Mouse (Mus musculus): Measurements from ENCODE around the gene Kcnk6. TPM values are rescaled to one million over a fixed set of nuclear protein-coding genes. Genes with fewer than 3 reads are reported as not detected.

Kcnk6 gene
- 0.43 and 0.68 TPM in 2 replicates for polyA plus RNA-seq (2015; fragmentation: Nextera tagmentation; extraction: Ambion mirVana)

GRCm38 (mm10) chr7:29232247-29233013 is at the start of gene Kcnk6:
Gene Kcnk6 (minus strand): TSS chr7:29232515.
- peak within 1 kb of the TSS; percentile 86 for H3K4me2 ChIP-seq
- H3K36me3 ChIP-seq, result no peaks in the 10 kb centered on the region
- no peak for ATAC-seq (ENCODE audit: low read depth)

DNA sequence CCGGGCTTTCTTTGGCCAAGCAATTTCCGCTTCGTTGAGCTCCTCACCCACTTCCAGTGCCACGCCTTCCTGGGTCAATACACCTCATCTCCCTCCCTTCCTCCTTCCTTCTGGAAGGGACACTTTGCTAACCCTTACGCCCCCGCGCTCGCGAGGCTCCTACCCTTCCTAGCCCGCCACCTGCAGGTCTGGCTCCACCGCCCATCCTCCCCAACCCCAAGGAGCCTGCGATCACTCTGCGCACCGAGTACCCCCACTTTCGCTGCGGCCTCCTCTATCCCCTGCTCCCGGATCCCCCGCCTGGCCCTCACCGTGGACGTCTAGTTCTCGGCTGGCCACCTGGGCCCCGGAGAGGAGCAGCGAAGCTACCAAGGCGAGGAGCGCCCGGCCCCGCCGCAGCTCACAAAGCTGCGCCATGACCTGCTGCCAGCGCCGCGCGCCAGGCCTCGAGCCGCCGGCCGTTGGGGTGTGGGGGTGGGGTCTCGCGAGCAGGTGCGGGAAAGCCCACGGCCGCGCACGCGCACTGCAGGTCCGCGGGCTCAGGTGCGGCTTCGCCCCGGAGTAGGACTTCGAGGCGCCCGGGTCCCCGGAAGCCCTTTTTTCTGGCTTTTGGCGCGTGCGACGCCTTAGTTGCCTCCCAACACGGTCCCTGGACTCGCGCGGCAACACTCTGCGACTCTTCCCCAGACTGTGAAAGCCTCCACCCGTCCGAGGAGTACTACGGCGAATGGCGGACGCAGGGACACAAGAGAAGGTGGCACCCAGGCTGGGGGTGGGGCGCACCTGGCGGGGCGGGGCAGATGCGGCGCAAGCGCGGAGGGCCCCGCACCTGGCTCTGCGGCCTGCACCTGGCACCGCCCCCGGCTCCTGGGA is 49.1 kb upstream of the Kcnk6 start, which contains the start of gene Spint2:
Gene Spint2, minus strand, starts transcription at position 712 of the 873 bp plus-strand sequence.
- Histone ChIP-seq H3K36me3 (no peaks in the 10 kb centered on the region), H3K4me2 (peak within 1 kb of the TSS; percentile 96), H3K4me1 (replicated peaks) (peaks cover 17% of the 10 kb centered on the region), H3K9me3 (no peaks in the 10 kb centered on the region), H3K4me3 (peak within 1 kb of the TSS; percentile 56), H3K27ac (replicated peaks) (no peak within 1 kb of the TSS), H3K27me3 (peaks cover 48% of the 10 kb centered on the region), H3K9ac (peak within 1 kb of the TSS; percentile 71)
- WGBS, result under 1% methylated on average over 79 of the region's 80 CpGs
- peak; percentile 84 for ATAC-seq (ENCODE audit: low read depth)

More at GRCm38 (mm10) chr7:29232247-29233013, at the start of gene Kcnk6:
- Histone ChIP-seq H3K4me1 (replicated peaks) (peaks cover 10% of the 10 kb centered on the region), H3K27me3 (peaks cover 47% of the 10 kb centered on the region), H3K9ac (peak within 1 kb of the TSS; percentile 66), H3K27ac (replicated peaks) (no peak within 1 kb of the TSS), H3K9me3 (no peaks in the 10 kb centered on the region), H3K4me3 (peak within 1 kb of the TSS; percentile 48)
- 1% methylated on average over 60 of the region's 62 CpGs for WGBS

DNA sequence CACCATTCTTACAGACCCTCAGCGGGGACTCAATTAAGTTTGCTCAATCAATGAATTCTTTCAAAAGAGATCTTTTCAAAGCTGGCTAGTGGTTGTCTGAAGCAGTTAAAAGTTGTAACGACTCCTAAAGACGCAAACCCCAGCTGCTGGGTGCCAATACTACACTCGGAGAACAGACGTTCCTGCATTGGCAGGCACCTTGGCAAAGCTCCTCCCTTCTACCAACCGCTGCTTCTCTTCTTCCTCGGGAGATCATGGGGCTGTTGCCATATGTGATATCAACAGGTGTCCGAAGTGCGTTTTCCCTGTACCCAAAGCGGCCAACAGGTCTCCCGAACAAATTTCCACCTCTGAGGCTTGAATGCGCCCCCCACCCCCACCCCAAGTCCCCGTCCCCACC is 48.5 kb upstream of the Kcnk6 start:
- Histone ChIP-seq H3K9ac (peak overlapping the region; percentile 71), H3K4me3 (peak overlapping the region; percentile 56), H3K9me3 (no peaks in the 10 kb centered on the region), H3K36me3 (no peaks in the 10 kb centered on the region), H3K27ac (replicated peaks) (no peak overlapping the region), H3K4me1 (replicated peaks) (peaks cover 17% of the 10 kb centered on the region), H3K4me2 (peak overlapping the region; percentile 96), H3K27me3 (peaks cover 48% of the 10 kb centered on the region)
- WGBS, result 8% methylated on average over 13 of the region's 13 CpGs
- no peak for ATAC-seq (ENCODE audit: low read depth)

- WGBS, result 87% methylated on average over 8 of the region's 8 CpGs
- H3K9me3 ChIP-seq, result no peaks in the 10 kb centered on the region
- H3K4me1 ChIP-seq (replicated peaks), result peaks cover 17% of the 10 kb centered on the region
- H3K4me3 ChIP-seq, result no peak overlapping the region
- no peaks in the 10 kb centered on the region for H3K36me3 ChIP-seq
- ATAC-seq (ENCODE audit: low read depth), result no peak
- H3K9ac ChIP-seq, result no peak overlapping the region
- no peak overlapping the region for H3K27ac ChIP-seq (replicated peaks)
- peaks cover 41% of the 10 kb centered on the region for H3K27me3 ChIP-seq
- no peak overlapping the region for H3K4me2 ChIP-seq
These were observed 47.6 kb upstream of the Kcnk6 start for GRCm38 (mm10) chr7:29279924-29280323.

DNA sequence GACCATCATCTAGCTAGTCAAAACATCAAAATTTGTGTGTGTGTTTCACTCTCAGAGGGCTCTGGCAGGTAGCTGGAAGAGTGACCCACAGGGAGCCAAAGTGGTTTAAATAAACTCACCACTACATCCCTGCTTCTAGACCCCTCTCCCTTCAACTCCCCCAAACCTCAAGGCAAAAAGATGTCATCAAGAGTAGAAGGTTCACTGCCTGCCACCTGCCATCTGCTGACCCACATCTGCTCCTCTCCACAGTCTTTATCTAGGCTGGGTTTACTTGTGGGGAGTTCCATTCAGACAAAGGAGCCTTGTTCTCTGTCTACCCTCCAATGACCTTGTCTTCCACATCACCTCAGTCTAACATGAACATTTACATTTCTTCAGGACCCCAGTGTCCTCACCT is 46.9 kb upstream of the Kcnk6 start:
- no peak overlapping the region for H3K4me2 ChIP-seq
- H3K4me1 ChIP-seq (replicated peaks), result peaks cover 17% of the 10 kb centered on the region
- no peak overlapping the region for H3K27ac ChIP-seq (replicated peaks)
- ATAC-seq (ENCODE audit: low read depth), result no peak
- no peak overlapping the region for H3K9ac ChIP-seq
- no peaks in the 10 kb centered on the region for H3K9me3 ChIP-seq
- peaks cover 41% of the 10 kb centered on the region for H3K27me3 ChIP-seq
- no peak overlapping the region for H3K4me3 ChIP-seq
- no peaks in the 10 kb centered on the region for H3K36me3 ChIP-seq

DNA sequence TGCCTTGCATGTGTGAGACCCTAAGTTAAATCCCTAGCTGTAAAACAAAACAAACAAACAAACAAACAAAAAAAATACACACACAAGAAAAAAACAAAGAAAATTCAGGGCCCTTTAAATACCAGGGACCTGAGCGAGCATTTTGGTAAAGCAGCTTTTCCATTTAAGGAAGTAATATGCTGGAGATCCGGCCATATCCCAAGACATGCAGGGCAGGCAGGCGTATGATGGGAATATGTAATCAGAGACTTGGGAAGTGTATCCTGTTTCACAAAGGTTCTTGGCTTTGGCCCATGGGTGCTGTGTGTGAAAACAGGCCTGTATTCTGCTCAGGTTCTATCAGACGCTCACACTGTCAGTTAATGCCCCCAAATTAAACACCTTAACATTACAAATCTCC is 45.2 kb upstream of the Kcnk6 start:
- Histone ChIP-seq H3K27me3 (peaks cover 31% of the 10 kb centered on the region), H3K4me1 (replicated peaks) (peaks cover 17% of the 10 kb centered on the region), H3K36me3 (no peaks in the 10 kb centered on the region), H3K9me3 (no peaks in the 10 kb centered on the region), H3K9ac (no peak overlapping the region), H3K4me2 (no peak overlapping the region), H3K27ac (replicated peaks) (no peak overlapping the region), H3K4me3 (no peak overlapping the region)
- WGBS, result 94% methylated on average over 4 of the region's 4 CpGs
- no peak for ATAC-seq (ENCODE audit: low read depth)

DNA sequence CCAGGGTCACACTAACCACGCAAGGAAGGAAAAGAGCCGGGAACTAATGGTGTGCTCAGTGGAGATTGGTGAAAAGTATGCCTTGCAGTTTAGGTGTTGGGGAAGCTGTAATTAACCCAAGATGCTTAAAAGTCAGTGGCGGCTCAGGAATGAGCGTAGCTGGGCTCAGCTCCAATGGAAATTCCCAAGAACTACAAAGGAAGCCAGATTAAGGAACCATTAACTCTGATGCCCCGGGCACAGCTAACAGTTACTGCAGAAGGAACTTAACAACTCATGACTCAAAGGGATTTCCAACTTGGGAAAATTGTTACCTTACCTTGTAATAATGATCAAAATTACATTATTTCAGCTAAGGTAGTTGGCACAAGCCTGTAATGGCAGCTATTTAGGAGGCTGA is 44.4 kb upstream of the Kcnk6 start:
- Histone ChIP-seq H3K27me3 (peaks cover 23% of the 10 kb centered on the region), H3K4me3 (no peak overlapping the region), H3K36me3 (no peaks in the 10 kb centered on the region), H3K4me1 (replicated peaks) (peaks cover 11% of the 10 kb centered on the region), H3K9me3 (no peaks in the 10 kb centered on the region), H3K9ac (no peak overlapping the region), H3K4me2 (no peak overlapping the region), H3K27ac (replicated peaks) (no peak overlapping the region)
- 78% methylated on average over 5 of the region's 5 CpGs for WGBS
- ATAC-seq (ENCODE audit: low read depth), result no peak

DNA sequence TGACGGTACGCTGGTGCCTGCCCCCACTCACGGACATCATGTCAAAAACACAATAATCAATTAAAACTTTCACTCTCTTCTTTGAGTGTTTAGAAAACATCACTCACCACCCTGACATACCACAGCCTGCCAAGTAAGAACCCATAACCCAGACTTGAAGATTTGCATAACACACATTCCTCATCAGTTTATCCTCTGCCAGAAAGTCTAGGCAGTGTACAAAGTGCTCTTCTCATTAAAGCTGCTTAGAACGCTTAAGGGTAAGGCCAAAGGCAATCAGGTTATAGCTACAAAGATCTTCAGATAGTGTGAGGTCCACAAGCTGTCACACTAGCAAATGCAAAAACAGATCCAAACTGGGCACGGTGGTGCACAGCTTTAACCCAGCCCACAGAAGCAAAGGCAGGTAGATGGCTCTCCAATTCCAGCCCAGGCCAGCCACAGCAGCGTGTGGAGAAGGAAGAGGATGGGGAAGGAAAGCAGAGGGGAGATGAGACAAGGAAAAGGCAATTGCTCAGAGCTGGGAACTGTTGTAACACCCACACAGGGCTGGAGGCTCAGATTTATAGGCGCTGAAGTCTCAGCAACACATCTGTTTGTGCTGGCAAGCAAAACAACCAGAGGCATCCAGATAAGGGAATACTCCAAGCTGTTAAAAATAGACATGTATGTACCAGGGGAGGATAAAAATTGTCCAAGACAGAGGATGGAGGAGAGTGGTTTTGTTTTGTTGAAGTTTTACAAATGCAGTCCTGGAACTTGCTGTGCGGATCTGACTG is 39.6 kb upstream of the Kcnk6 start:
- Histone ChIP-seq H3K4me3 (no peak overlapping the region), H3K27ac (replicated peaks) (no peak overlapping the region), H3K4me1 (replicated peaks) (no peaks in the 10 kb centered on the region), H3K36me3 (no peaks in the 10 kb centered on the region), H3K9me3 (no peaks in the 10 kb centered on the region), H3K27me3 (no peaks in the 10 kb centered on the region), H3K4me2 (no peak overlapping the region), H3K9ac (0 out of 2 replicates have a peak overlapping the region, but pooled peaks have one; percentile 6)
- no peak for ATAC-seq (ENCODE audit: low read depth)
- WGBS, result 84% methylated on average over 8 of the region's 8 CpGs

- Histone ChIP-seq H3K4me2 (no peak overlapping the region), H3K27me3 (no peaks in the 10 kb centered on the region), H3K9ac (no peak overlapping the region), H3K4me1 (replicated peaks) (no peaks in the 10 kb centered on the region), H3K36me3 (no peaks in the 10 kb centered on the region), H3K4me3 (no peak overlapping the region), H3K9me3 (no peaks in the 10 kb centered on the region), H3K27ac (replicated peaks) (no peak overlapping the region)
- WGBS, result 85% methylated on average over 4 of the region's 4 CpGs
- ATAC-seq (ENCODE audit: low read depth), result no peak
These were observed 38.1 kb upstream of the Kcnk6 start for GRCm38 (mm10) chr7:29270445-29270844.

GRCm38 (mm10) chr7:29266931-29267330 is 34.6 kb upstream of the Kcnk6 start:
- no peaks in the 10 kb centered on the region for H3K4me1 ChIP-seq (replicated peaks)
- H3K36me3 ChIP-seq, result no peaks in the 10 kb centered on the region
- no peak for ATAC-seq (ENCODE audit: low read depth)
- H3K9ac ChIP-seq, result no peak overlapping the region
- H3K27ac ChIP-seq (replicated peaks), result no peak overlapping the region
- no peak overlapping the region for H3K4me2 ChIP-seq
- H3K9me3 ChIP-seq, result no peaks in the 10 kb centered on the region
- WGBS, result 63% methylated on average over 4 of the region's 4 CpGs
- no peaks in the 10 kb centered on the region for H3K27me3 ChIP-seq
- no peak overlapping the region for H3K4me3 ChIP-seq

- no peaks in the 10 kb centered on the region for H3K4me1 ChIP-seq (replicated peaks)
- no peak for ATAC-seq (ENCODE audit: low read depth)
- no peak overlapping the region for H3K4me3 ChIP-seq
- H3K4me2 ChIP-seq, result no peak overlapping the region
- WGBS, result 87% methylated on average over 7 of the region's 7 CpGs
- H3K36me3 ChIP-seq, result no peaks in the 10 kb centered on the region
- H3K9ac ChIP-seq, result no peak overlapping the region
- H3K27me3 ChIP-seq, result no peaks in the 10 kb centered on the region
- no peaks in the 10 kb centered on the region for H3K9me3 ChIP-seq
- H3K27ac ChIP-seq (replicated peaks), result no peak overlapping the region
These were observed 33.3 kb upstream of the Kcnk6 start for GRCm38 (mm10) chr7:29265636-29266035.
